Mouse (Mus musculus): ENCODE data around the gene Nefh. TPM values are rescaled to one million over a fixed set of nuclear protein-coding genes. Genes with fewer than 3 reads are reported as not detected.

Nefh gene
- not detected in 2 replicates for polyA plus RNA-seq (2011; ENCODE audit: insufficient read length, low read depth, missing spikeins)

DNA sequence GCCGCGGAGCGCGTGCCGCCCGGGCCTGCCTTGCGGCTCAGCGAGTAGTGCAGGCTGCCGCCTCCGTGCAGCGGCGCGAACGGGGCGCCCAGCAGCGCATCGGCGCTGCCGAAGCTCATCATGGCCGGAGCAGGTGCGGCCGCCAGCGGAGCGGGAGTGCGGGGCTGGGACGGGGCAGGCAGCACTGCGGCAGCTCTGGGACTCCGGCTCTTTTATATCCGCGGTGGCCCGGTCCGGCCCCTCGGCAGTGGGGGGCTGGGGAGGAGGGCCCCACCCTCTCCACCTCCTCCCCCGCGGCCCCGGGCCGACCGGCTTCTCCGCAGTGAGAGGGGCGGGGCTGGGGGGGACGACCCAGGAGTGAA, at the start of gene Nefh:
Gene Nefh (minus strand): TSS at position 252 of the 362 bp plus-strand sequence.
- H3K4me1 ChIP-seq (ENCODE audit: control insufficient read depth, insufficient read depth, low read length): no peaks in the 10 kb centered on the region
- TF ChIP-seq POLR2A (IDR thresholded peaks at IDR 0.05; ENCODE audit: low read depth, low read length) (no peak), CTCF (IDR thresholded peaks at IDR 0.05; ENCODE audit: borderline replicate concordance, insufficient read depth, low read length) (no peak)
- H3K4me3 ChIP-seq (ENCODE audit: insufficient read depth, low read length): peak within 1 kb of the TSS; percentile 15; the same call in 1 of the 2 replicates
- H3K27ac ChIP-seq (ENCODE audit: insufficient read depth, low read length): no peak within 1 kb of the TSS

DNA sequence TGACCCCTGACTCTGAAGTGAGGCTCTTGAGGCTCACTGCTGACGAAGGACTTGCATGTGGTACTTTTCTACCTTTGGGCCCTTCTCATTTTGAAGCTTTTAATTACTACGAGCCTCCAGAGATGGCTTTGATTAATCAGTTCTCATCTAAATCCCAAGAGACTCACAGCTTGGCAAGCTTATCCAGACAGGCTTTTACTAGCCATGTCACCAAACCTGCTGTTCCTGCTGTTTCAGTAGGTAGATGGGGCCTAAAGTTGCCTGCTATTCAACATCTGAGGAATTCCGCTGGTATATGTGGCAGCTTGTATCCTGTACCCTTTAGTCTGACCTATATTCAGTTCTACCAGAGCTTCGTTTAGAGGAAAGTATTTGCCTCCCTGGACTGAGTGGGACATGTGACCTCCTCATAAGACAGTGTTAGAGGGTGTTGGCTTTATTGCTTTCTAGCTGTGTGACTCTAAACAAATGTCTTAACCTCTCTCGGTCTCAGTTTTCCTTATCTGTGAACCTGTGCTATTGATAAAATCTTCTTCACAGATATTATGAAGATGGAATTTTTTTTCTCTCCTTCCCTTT, 48.8 kb upstream of the Nefh start:
- H3K27ac ChIP-seq (ENCODE audit: insufficient read depth, low read length): no peak overlapping the region
- no peaks in the 10 kb centered on the region for H3K4me1 ChIP-seq (ENCODE audit: control insufficient read depth, insufficient read depth, low read length)
- no peak overlapping the region for H3K4me3 ChIP-seq (ENCODE audit: insufficient read depth, low read length)
- TF ChIP-seq CTCF (IDR thresholded peaks at IDR 0.05; ENCODE audit: borderline replicate concordance, insufficient read depth, low read length) (no peak), POLR2A (IDR thresholded peaks at IDR 0.05; ENCODE audit: low read depth, low read length) (no peak)

DNA sequence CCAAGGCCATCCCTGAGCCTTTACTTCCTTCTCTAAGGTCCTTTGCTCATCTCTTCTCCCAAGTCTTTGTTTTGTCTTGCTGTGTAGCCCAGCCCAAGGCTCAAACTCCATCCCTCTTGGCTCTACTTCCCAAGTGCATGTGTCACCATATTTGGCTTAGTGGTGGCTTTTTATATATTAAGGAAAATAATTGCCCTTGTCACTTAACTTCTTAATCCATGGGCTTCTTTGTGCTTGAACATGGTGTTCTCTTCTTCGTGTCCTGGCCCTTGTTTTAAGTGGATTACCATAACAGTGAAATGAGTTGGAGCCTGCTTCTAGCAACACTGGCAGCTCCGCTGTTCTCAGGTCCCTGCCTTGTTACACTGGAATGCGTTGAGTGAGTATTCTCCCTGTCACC, 47.8 kb upstream of the Nefh start:
- Histone ChIP-seq H3K4me3 (ENCODE audit: insufficient read depth, low read length) (no peak overlapping the region), H3K27ac (ENCODE audit: insufficient read depth, low read length) (no peak overlapping the region), H3K4me1 (ENCODE audit: control insufficient read depth, insufficient read depth, low read length) (no peaks in the 10 kb centered on the region)
- no peak for TF ChIP-seq POLR2A (IDR thresholded peaks at IDR 0.05; ENCODE audit: low read depth, low read length)
- TF ChIP-seq CTCF (IDR thresholded peaks at IDR 0.05; ENCODE audit: borderline replicate concordance, insufficient read depth, low read length): no peak

DNA sequence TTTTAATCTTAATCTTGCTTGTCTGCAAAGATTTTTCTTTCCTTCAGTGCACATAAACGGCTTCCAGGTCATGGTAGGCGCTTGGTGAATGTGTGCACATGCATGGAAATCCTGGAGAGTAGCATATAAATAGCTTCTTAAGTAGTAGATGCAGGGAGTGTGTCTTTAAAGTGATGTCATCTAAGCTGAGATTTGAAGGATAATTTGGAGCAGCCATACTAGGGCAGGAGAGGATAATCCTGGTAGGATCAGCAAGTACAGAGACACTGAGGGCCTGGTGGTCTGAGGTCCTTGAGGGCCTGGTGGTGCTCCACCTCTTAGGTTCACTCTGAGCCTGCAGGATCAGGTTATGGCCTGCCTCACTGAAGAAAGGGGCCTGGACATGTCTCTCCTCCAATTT, 44.6 kb upstream of the Nefh start:
- Histone ChIP-seq H3K27ac (ENCODE audit: insufficient read depth, low read length) (no peak overlapping the region), H3K4me3 (ENCODE audit: insufficient read depth, low read length) (no peak overlapping the region), H3K4me1 (ENCODE audit: control insufficient read depth, insufficient read depth, low read length) (peaks cover 4% of the 10 kb centered on the region)
- no peak for TF ChIP-seq POLR2A (IDR thresholded peaks at IDR 0.05; ENCODE audit: low read depth, low read length)
- no peak for TF ChIP-seq CTCF (IDR thresholded peaks at IDR 0.05; ENCODE audit: borderline replicate concordance, insufficient read depth, low read length)

DNA sequence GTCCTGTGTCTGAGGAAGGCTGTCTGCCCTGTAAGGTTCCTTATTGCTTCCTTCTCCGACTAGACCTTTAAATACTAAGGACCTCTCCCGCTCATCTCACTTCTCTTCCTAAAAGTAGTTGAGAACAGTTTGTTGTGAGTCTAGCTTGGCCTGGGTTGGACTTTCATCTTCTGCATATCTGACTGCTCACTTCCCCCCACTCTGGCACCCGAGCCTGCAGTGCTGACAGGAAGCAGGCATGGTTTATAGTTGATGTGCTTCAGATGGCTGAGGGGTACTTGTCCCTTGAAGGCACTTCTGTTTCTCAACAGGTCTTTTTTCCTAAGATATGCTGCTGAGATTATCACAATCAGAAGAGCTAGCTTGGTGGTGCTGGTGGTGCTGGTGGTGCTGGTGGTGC, 41.3 kb upstream of the Nefh start:
- no peak for TF ChIP-seq POLR2A (IDR thresholded peaks at IDR 0.05; ENCODE audit: low read depth, low read length)
- TF ChIP-seq CTCF (IDR thresholded peaks at IDR 0.05; ENCODE audit: borderline replicate concordance, insufficient read depth, low read length): no peak
- H3K27ac ChIP-seq (ENCODE audit: insufficient read depth, low read length): no peak overlapping the region
- no peak overlapping the region for H3K4me3 ChIP-seq (ENCODE audit: insufficient read depth, low read length)
- peaks cover 6% of the 10 kb centered on the region for H3K4me1 ChIP-seq (ENCODE audit: control insufficient read depth, insufficient read depth, low read length)

DNA sequence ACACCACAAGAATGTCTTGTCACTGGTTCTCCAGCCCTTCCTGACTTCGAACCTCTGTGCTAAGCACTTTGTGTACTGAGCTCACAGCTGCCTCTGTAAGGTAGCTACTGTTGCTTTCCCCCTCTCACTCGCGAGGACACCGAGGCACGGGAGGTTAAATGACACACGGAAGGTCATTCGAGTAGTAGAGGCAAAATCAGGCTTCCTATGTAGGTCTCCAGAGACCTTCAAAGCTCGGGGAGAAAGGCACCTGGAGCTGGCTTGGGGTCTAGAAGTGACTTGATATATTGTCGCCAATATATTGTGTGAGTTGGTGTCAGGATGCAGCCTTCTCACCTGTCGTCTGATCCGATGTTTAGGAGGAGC, 39.6 kb upstream of the Nefh start:
- TF ChIP-seq POLR2A (IDR thresholded peaks at IDR 0.05; ENCODE audit: low read depth, low read length): no peak
- TF ChIP-seq CTCF (IDR thresholded peaks at IDR 0.05; ENCODE audit: borderline replicate concordance, insufficient read depth, low read length): no peak
- no peak overlapping the region for H3K27ac ChIP-seq (ENCODE audit: insufficient read depth, low read length)
- peaks cover 6% of the 10 kb centered on the region for H3K4me1 ChIP-seq (ENCODE audit: control insufficient read depth, insufficient read depth, low read length)
- H3K4me3 ChIP-seq (ENCODE audit: insufficient read depth, low read length): peak overlapping the region; percentile 94

DNA sequence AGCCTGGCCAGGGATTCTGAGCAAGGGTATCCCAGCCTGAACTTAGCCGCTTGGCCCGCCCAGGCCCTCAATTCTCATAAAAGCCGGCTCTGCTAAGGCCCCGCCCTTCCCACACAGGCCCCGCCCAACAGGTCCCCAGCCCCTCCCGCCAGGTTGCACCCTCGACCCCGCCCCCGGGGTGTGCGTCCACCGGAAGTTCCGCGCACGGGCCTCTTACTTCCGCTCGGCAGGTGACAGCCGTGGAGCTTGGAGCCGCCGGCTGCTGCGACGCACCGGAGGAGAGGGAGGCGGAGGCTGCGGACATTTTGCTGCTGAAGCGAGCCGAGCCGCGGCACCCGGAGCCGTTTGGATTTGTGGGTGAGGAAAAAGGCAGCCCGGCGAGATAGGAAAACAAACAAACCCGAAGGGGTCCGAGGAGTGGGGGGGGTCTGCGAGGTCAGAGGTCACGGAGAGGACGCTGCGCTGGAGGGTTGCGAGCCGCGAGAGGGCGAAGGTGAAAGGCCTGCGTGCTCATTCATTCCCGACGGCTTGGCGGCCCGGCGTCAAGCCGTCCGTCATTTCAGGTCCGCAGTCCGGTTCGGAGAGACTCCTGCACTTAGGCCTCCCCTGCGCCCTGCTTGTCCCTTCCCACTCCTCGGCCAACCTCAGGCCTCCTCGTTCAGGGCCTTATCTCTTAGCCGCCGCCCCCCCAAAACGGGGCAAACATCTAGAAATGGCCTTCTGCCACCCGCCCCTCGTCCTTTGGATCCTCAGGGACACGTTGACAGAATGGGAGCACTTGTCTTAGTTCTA, 39.0 kb upstream of the Nefh start, which contains the start of gene Ap1b1:
Gene Ap1b1 (plus strand): TSS at position 130 of the 792 bp plus-strand sequence.
- H3K4me1 ChIP-seq (ENCODE audit: control insufficient read depth, insufficient read depth, low read length): peaks cover 6% of the 10 kb centered on the region
- H3K4me3 ChIP-seq (ENCODE audit: insufficient read depth, low read length): peak within 1 kb of the TSS; percentile 94
- no peak within 1 kb of the TSS for H3K27ac ChIP-seq (ENCODE audit: insufficient read depth, low read length)
- no peak for TF ChIP-seq CTCF (IDR thresholded peaks at IDR 0.05; ENCODE audit: borderline replicate concordance, insufficient read depth, low read length)
- peak; percentile 61 for TF ChIP-seq POLR2A (IDR thresholded peaks at IDR 0.05; ENCODE audit: low read depth, low read length)

DNA sequence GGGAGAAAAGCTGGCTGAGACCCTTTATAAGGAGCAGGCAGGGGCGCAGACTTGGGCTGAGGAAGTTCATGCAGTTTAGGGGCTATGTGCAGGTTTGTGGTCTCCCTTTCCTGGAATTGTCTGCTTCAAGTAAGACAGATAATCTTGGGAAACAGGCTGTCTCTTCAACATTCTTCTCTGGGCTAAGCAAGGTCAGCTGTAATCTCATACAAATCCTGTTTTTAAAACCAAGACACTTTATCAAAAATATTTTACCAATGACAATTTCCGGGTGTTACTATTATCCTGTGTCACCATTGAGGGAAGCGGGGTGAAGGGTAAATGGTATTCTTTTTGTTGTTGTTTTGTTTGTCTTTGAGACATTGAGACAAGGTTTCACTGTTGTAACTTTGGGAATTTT, 36.9 kb upstream of the Nefh start:
- peaks cover 6% of the 10 kb centered on the region for H3K4me1 ChIP-seq (ENCODE audit: control insufficient read depth, insufficient read depth, low read length)
- no peak overlapping the region for H3K4me3 ChIP-seq (ENCODE audit: insufficient read depth, low read length)
- H3K27ac ChIP-seq (ENCODE audit: insufficient read depth, low read length): no peak overlapping the region
- TF ChIP-seq POLR2A (IDR thresholded peaks at IDR 0.05; ENCODE audit: low read depth, low read length): no peak
- no peak for TF ChIP-seq CTCF (IDR thresholded peaks at IDR 0.05; ENCODE audit: borderline replicate concordance, insufficient read depth, low read length)

DNA sequence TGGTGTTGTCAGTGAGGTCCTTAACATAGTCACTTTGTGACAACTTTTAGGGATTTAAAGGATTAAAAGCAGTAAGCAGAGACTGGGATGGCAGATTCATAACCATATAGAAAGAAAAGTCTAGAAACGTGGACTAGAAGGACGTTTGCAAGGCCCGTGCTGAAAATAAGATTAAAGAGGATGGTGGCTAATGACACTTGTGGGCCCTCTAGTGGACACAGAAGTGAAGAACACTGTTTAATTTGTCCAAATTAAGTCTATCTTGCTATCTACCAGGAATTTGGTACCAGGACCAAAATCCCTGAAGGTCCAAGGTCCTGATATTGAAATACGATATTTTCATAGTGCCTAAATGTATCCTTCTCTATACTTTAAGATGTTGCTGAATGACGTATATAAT, 36.4 kb upstream of the Nefh start:
- H3K27ac ChIP-seq (ENCODE audit: insufficient read depth, low read length): no peak overlapping the region
- H3K4me3 ChIP-seq (ENCODE audit: insufficient read depth, low read length): no peak overlapping the region
- TF ChIP-seq POLR2A (IDR thresholded peaks at IDR 0.05; ENCODE audit: low read depth, low read length) (no peak), CTCF (IDR thresholded peaks at IDR 0.05; ENCODE audit: borderline replicate concordance, insufficient read depth, low read length) (no peak)
- H3K4me1 ChIP-seq (ENCODE audit: control insufficient read depth, insufficient read depth, low read length): peaks cover 6% of the 10 kb centered on the region

DNA sequence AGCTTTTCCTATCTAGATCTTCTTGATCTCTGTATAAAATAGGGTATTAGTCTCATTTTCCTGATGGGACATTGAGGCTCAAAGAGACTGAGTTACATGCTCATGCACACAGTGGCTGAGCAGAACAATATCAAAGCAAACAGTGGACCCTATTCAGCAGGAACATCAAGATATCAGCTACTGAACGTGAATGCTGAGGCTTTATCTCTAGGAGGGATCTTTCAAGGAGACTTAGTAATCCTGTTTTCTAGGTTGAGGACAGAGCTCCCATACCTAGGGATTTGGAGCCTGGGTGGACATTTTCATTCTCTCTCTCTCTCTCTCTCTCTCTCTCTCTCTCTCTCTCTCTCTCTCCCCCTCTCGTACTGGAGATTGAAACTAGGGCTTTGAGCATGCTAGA, 35.7 kb upstream of the Nefh start:
- H3K4me1 ChIP-seq (ENCODE audit: control insufficient read depth, insufficient read depth, low read length): peaks cover 6% of the 10 kb centered on the region
- TF ChIP-seq CTCF (IDR thresholded peaks at IDR 0.05; ENCODE audit: borderline replicate concordance, insufficient read depth, low read length) (no peak), POLR2A (IDR thresholded peaks at IDR 0.05; ENCODE audit: low read depth, low read length) (no peak)
- H3K27ac ChIP-seq (ENCODE audit: insufficient read depth, low read length): no peak overlapping the region
- no peak overlapping the region for H3K4me3 ChIP-seq (ENCODE audit: insufficient read depth, low read length)
